In the genomic region with DNA sequence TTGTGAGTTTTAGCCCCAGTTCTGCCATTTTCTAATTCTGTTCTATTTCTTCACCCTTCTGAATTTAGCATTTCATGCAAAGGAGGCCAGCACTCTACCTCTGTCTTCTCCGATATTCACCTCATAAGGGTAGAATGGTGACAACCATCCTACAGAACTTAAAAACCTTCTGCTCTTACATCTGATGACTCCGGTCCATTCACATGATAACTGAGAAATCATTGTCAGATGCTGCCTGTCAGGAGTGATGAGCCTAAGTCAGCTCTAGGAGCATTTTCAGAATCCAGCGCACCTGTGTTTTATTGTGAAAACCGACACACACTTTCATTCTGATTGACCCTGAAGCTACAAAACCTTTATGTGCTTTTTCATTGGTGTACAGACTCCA, we compare ENCODE assay signal across 9 mouse cellular contexts.
DNase-seq lines count a peak whose midpoint lies in the region; ATAC-seq lines count a peak whose summit lies in the region.
"Had no signal": no experiment of that assay in that cellular context is flagged by ENCODE, and none has a peak within 500 bp of the region (broad histone marks: within the 10 kb centered on the region; RNA-seq: fewer than 3 reads in every experiment).

No protein-coding gene starts in this region.

- peak; percentile 31; the same call in 1 of the 2 replicates for ATAC-seq in forebrain, embryonic 12.5 days (ENCODE audit: low FRiP score)
- peak; percentile 68; the same call in 1 of the 2 replicates for ATAC-seq in hindbrain, embryonic 16.5 days
- peak; percentile 26; the same call in 1 of the 2 replicates for ATAC-seq in neural tube, embryonic 12.5 days (ENCODE audit: low FRiP score, low read depth)
- no peak for ATAC-seq in erythroid progenitor cell, adult 5-6 weeks (replicated peaks; ENCODE audit: low FRiP score, poor library complexity, severe bottlenecking)

- H3K4me1 ChIP-seq in forebrain, embryonic 12.5 days, result no peaks in the 10 kb centered on the region
- H3K4me1 ChIP-seq in hindbrain, embryonic 16.5 days (ENCODE audit: control insufficient read depth, insufficient read depth, low read depth, low read length), result 0 out of 2 replicates have a peak, but pooled peaks cover 2% of the 10 kb centered on the region
- H3K4me1 ChIP-seq in neural tube, embryonic 12.5 days, result no peaks in the 10 kb centered on the region

- no peaks in the 10 kb centered on the region for H3K9me3 ChIP-seq in forebrain, embryonic 12.5 days
- H3K9me3 ChIP-seq in hindbrain, embryonic 16.5 days (ENCODE audit: control insufficient read depth, low read length), result no peaks in the 10 kb centered on the region
- no peaks in the 10 kb centered on the region for H3K9me3 ChIP-seq in neural tube, embryonic 12.5 days

- no peaks in the 10 kb centered on the region for H3K36me3 ChIP-seq in forebrain, embryonic 12.5 days (replicated peaks)
- H3K36me3 ChIP-seq in hindbrain, embryonic 16.5 days (ENCODE audit: control insufficient read depth, insufficient read depth, low read length), result no peaks in the 10 kb centered on the region
- H3K36me3 ChIP-seq in neural tube, embryonic 12.5 days, result no peaks in the 10 kb centered on the region

- no peak overlapping the region for H3K9ac ChIP-seq in forebrain, embryonic 12.5 days
- H3K9ac ChIP-seq in hindbrain, embryonic 16.5 days (ENCODE audit: low read depth, low read length), result peak overlapping the region; percentile 8; the same call in 1 of the 2 replicates
- no peak overlapping the region for H3K9ac ChIP-seq in neural tube, embryonic 12.5 days

- no peaks in the 10 kb centered on the region for H3K27me3 ChIP-seq in forebrain, embryonic 12.5 days
- H3K27me3 ChIP-seq in hindbrain, embryonic 16.5 days (replicated peaks; ENCODE audit: control insufficient read depth, insufficient read depth, low read length), result no peaks in the 10 kb centered on the region
- no peaks in the 10 kb centered on the region for H3K27me3 ChIP-seq in neural tube, embryonic 12.5 days (replicated peaks)

- H3K4me2 ChIP-seq in forebrain, embryonic 12.5 days, result peak overlapping the region; percentile 19; the same call in 1 of the 2 replicates
- H3K4me2 ChIP-seq in hindbrain, embryonic 16.5 days (ENCODE audit: low read length), result peak overlapping the region; percentile 36
- peak overlapping the region; percentile 46 for H3K4me2 ChIP-seq in neural tube, embryonic 12.5 days (replicated peaks)

- WGBS in forebrain, embryonic 12.5 days, result 73% methylated on average over 4 of the region's 4 CpGs
- 43% methylated on average over 4 of the region's 4 CpGs for WGBS in hindbrain, embryonic 16.5 days
- WGBS in neural tube, embryonic 12.5 days, result 69% methylated on average over 4 of the region's 4 CpGs

- H3K27ac ChIP-seq in forebrain, embryonic 12.5 days, result no peak overlapping the region
- no peak overlapping the region for H3K27ac ChIP-seq in hindbrain, embryonic 16.5 days (ENCODE audit: low read depth, low read length)
- no peak overlapping the region for H3K27ac ChIP-seq in neural tube, embryonic 12.5 days
- H3K27ac ChIP-seq: macrophage had no signal

- H3K4me3 ChIP-seq in forebrain, embryonic 12.5 days (replicated peaks), result no peak overlapping the region
- H3K4me3 ChIP-seq in hindbrain, embryonic 16.5 days (ENCODE audit: low read length), result no peak overlapping the region
- H3K4me3 ChIP-seq in neural tube, embryonic 12.5 days, result no peak overlapping the region

- DNase-seq in layer of hippocampus, postnatal 14 days (ENCODE audit: low spot score in 2 of 2), result peak; percentile 8 to 13
- DNase-seq in layer of hippocampus, adult 18-20 months (ENCODE audit: low spot score in 2 of 2), result no peak
- DNase-seq in adrenal gland, postnatal 14 days, result no peak
- DNase-seq: thymus, postnatal 4 days had no signal

Comparison
In these comparisons a context has a peak if more than half of its experiments do, and no peak if none do; other contexts are left out.
1. DNase-seq: peak in layer of hippocampus, postnatal 14 days (2 of 2); none in layer of hippocampus, adult 18-20 months (0 of 2) and adrenal gland, postnatal 14 days (single experiment).
2. Peak in every context shown above with its lines, with median percentiles within 50 percentile points of each other: H3K4me2 ChIP-seq.